Mouse (Mus musculus): ENCODE results near the gene Gm10645. TPM values are rescaled to one million over a fixed set of nuclear protein-coding genes. Genes with fewer than 3 reads are reported as not detected.

Gene Gm10645
- polyA plus RNA-seq, 1 experiment from 2014 or later: 6.7 TPM

DNA sequence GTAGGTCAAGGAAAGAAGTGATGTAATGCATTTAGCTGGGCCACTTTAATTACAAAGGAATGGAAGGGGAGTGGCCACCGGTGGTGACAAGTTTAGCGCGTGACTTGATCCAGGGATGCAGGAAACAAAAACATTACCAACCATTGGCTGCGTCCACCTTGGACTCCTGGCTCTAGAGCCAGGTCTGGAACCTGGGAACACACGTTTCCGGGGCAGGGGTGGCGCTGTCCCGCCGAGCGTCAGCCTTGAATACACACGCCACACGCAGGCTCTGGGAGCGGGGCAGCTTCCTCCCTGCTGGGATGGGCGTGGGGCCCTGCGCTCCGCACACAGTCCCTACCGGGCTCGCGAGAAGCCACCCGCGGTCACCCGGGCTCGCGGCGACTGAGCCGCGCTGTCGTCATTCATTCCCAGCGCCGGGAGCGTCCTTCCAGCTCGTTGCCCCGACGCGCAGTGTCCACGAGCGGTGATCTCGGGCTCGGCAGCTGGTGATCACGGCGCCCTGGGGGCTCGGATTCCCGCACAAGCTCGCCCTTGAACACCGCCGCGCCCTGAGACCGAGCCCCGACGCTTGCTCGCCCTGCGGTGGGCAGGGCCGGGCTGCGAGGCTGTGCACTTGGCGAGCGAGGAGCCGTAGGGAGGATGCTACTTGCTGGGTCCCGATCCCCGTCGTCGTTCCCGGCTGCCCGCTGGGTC, 587 bp downstream of the Gm10645 start, which contains the start of gene Tbc1d9:
TSS of gene Tbc1d9 (plus strand) at position 118 of the 696 bp plus-strand sequence.
- Histone ChIP-seq H3K27ac (replicated peaks) (peak within 1 kb of the TSS; percentile 94), H3K4me1 (replicated peaks) (peaks cover 32% of the 10 kb centered on the region), H3K9ac (peak within 1 kb of the TSS; percentile 88), H3K9me3 (no peaks in the 10 kb centered on the region), H3K27me3 (peaks cover 5% of the 10 kb centered on the region; the same call in 1 of the 2 replicates), H3K4me2 (peak within 1 kb of the TSS; percentile 68), H3K4me3 (peak within 1 kb of the TSS; percentile 76), H3K36me3 (no peaks in the 10 kb centered on the region)
- WGBS: under 1% methylated on average over 63 of the region's 63 CpGs
- ATAC-seq (ENCODE audit: low read depth): peak; percentile 94

GRCm38 (mm10) chr8:83160613-83161012, 5.4 kb downstream of the Gm10645 start:
- no peak for ATAC-seq (ENCODE audit: low read depth)
- Histone ChIP-seq H3K27me3 (peaks cover 5% of the 10 kb centered on the region; the same call in 1 of the 2 replicates), H3K4me2 (no peak overlapping the region), H3K27ac (replicated peaks) (no peak overlapping the region), H3K9me3 (no peaks in the 10 kb centered on the region), H3K36me3 (no peaks in the 10 kb centered on the region), H3K4me3 (no peak overlapping the region), H3K4me1 (replicated peaks) (peaks cover 8% of the 10 kb centered on the region), H3K9ac (no peak overlapping the region)
- WGBS: 73% methylated on average over 2 of the region's 2 CpGs

DNA sequence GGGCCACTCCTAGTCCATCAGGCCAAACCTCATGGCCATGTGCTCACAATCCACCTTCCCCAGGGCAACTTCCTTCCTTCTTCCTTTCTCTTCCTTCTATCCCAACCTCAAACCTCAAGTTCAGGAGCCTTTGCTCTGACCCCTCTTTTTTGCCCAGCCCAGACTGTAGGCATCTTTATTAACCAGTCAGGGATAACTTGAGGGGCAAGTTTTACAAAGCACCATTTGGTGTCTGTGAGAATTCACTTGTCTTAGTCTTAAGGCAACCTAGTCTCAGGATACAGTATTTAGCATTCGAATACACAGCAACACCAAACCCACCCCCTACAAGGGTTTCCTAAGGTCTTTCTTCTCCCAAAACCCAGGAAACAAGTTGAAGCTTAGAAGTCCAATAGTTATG, 6.4 kb downstream of the Gm10645 start:
- Histone ChIP-seq H3K4me2 (no peak overlapping the region), H3K27ac (replicated peaks) (no peak overlapping the region), H3K36me3 (no peaks in the 10 kb centered on the region), H3K4me3 (no peak overlapping the region), H3K27me3 (peaks cover 5% of the 10 kb centered on the region; the same call in 1 of the 2 replicates), H3K9ac (no peak overlapping the region), H3K9me3 (no peaks in the 10 kb centered on the region), H3K4me1 (replicated peaks) (peaks cover 2% of the 10 kb centered on the region)
- no peak for ATAC-seq (ENCODE audit: low read depth)
- WGBS: 52% methylated on average over 1 of the region's 1 CpGs

GRCm38 (mm10) chr8:83158971-83159370, 7.0 kb downstream of the Gm10645 start:
- Histone ChIP-seq H3K4me2 (no peak overlapping the region), H3K27me3 (peaks cover 3% of the 10 kb centered on the region; the same call in 1 of the 2 replicates), H3K27ac (replicated peaks) (no peak overlapping the region), H3K36me3 (no peaks in the 10 kb centered on the region), H3K9me3 (no peaks in the 10 kb centered on the region), H3K4me1 (replicated peaks) (no peaks in the 10 kb centered on the region), H3K9ac (no peak overlapping the region), H3K4me3 (no peak overlapping the region)
- no peak for ATAC-seq (ENCODE audit: low read depth)
- WGBS: 72% methylated on average over 3 of the region's 3 CpGs

DNA sequence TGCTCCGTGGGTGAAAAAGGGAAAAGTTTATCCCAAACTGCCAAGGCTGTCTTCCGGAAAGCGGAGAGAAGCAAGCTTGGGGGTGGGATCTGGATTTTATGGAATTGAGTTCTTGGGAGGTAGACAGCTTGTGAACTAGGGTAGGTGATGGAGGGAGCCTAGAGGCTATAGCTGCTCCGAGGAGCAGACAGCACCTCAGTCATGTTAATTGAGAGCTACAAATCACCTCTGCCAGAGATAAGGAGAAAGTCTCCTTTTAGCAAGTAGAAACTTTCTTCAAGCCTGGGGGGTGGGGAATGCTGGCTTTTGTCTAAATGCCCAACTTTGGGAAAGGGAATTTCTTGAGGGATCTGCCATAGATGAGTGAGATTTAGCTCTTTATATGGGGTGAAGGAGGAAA, 10.9 kb downstream of the Gm10645 start:
- no peaks in the 10 kb centered on the region for H3K4me1 ChIP-seq (replicated peaks)
- H3K27me3 ChIP-seq: no peaks in the 10 kb centered on the region
- H3K27ac ChIP-seq (replicated peaks): no peak overlapping the region
- WGBS: 29% methylated on average over 4 of the region's 4 CpGs
- no peaks in the 10 kb centered on the region for H3K36me3 ChIP-seq
- no peak overlapping the region for H3K9ac ChIP-seq
- H3K4me2 ChIP-seq: no peak overlapping the region
- no peak for ATAC-seq (ENCODE audit: low read depth)
- H3K9me3 ChIP-seq: no peaks in the 10 kb centered on the region
- no peak overlapping the region for H3K4me3 ChIP-seq

DNA sequence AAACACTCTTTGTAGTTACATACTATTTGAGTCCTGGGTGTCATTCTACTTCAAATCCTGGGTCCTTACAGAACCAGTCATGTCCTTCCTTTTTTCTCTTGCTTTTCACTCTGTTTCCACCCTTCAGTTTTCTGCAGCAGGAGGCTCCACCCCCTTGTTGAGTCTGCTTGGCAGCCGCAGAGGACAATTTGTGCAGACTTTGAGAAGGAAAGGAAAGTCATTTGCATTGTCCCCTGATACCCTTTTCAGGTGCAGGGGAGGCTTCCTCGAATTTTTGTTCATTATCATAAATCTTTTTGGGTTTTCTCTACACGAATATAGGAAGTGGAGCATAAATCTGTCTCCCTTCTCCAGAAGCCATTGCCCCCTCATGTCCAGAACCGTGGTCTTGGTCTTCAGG, 13.5 kb downstream of the Gm10645 start:
- Histone ChIP-seq H3K4me2 (no peak overlapping the region), H3K9ac (no peak overlapping the region), H3K4me3 (no peak overlapping the region), H3K27me3 (no peaks in the 10 kb centered on the region), H3K4me1 (replicated peaks) (no peaks in the 10 kb centered on the region), H3K36me3 (no peaks in the 10 kb centered on the region), H3K9me3 (no peaks in the 10 kb centered on the region), H3K27ac (replicated peaks) (no peak overlapping the region)
- 58% methylated on average over 4 of the region's 4 CpGs for WGBS
- ATAC-seq (ENCODE audit: low read depth): no peak

DNA sequence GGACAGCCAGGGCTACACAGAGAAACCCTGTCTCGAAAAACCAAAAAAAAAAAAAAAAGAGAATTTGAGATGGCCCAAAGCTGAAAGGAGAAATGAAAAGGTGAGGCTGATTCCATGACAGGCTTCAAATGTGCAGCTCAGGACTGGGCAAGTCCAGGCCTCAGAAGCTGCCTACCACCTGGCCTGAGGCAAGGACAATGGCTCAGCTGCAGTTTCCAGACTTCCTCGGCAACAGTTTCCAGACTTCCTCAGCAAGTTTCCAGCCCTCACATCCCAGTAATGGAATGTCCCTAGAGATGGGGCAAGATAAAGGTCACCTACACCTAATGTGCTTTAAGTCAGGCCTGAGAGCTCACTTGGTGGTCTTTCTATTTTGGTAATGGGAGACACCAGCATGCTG, 13.9 kb downstream of the Gm10645 start:
- H3K4me1 ChIP-seq (replicated peaks): no peaks in the 10 kb centered on the region
- H3K27me3 ChIP-seq: no peaks in the 10 kb centered on the region
- no peak for ATAC-seq (ENCODE audit: low read depth)
- no peaks in the 10 kb centered on the region for H3K9me3 ChIP-seq
- no peaks in the 10 kb centered on the region for H3K36me3 ChIP-seq
- no peak overlapping the region for H3K27ac ChIP-seq (replicated peaks)
- no peak overlapping the region for H3K4me3 ChIP-seq
- no peak overlapping the region for H3K9ac ChIP-seq
- no peak overlapping the region for H3K4me2 ChIP-seq
- 67% methylated on average over 2 of the region's 2 CpGs for WGBS

- no peaks in the 10 kb centered on the region for H3K27me3 ChIP-seq
- ATAC-seq (ENCODE audit: low read depth): no peak
- H3K9me3 ChIP-seq: no peaks in the 10 kb centered on the region
- no peak overlapping the region for H3K9ac ChIP-seq
- no peaks in the 10 kb centered on the region for H3K36me3 ChIP-seq
- no peaks in the 10 kb centered on the region for H3K4me1 ChIP-seq (replicated peaks)
- no peak overlapping the region for H3K4me2 ChIP-seq
- H3K27ac ChIP-seq (replicated peaks): no peak overlapping the region
- no peak overlapping the region for H3K4me3 ChIP-seq
- WGBS: 93% methylated on average over 6 of the region's 6 CpGs
These were observed 16.8 kb downstream of the Gm10645 start for GRCm38 (mm10) chr8:83149124-83149523.

DNA sequence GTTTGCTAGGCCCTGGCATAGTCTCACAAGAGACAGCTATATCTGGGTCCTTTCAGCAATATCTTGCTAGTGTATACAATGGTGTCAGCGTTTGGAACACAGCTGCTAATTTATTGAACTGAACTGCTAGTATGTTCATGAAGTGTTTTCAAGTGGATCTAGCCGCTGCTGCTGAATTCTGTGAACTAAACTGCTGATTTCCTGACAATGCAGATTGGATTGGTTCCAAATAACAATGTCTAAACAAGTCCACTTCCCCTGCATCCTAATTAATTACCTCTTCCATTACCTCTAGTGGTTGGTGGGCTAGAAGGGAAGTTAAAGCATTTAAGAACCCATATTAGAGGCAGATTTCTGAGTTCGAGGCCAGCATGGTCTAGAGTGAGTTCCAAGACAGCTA, 20.5 kb downstream of the Gm10645 start:
- 84% methylated on average over 3 of the region's 3 CpGs for WGBS
- Histone ChIP-seq H3K36me3 (no peaks in the 10 kb centered on the region), H3K4me1 (replicated peaks) (no peaks in the 10 kb centered on the region), H3K9me3 (no peaks in the 10 kb centered on the region), H3K9ac (no peak overlapping the region), H3K4me3 (no peak overlapping the region), H3K4me2 (no peak overlapping the region), H3K27me3 (no peaks in the 10 kb centered on the region), H3K27ac (replicated peaks) (no peak overlapping the region)
- no peak for ATAC-seq (ENCODE audit: low read depth)

- Histone ChIP-seq H3K4me3 (no peak overlapping the region), H3K9ac (no peak overlapping the region), H3K4me1 (replicated peaks) (no peaks in the 10 kb centered on the region), H3K27ac (replicated peaks) (no peak overlapping the region), H3K27me3 (no peaks in the 10 kb centered on the region), H3K4me2 (no peak overlapping the region), H3K9me3 (no peaks in the 10 kb centered on the region), H3K36me3 (no peaks in the 10 kb centered on the region)
- 87% methylated on average over 4 of the region's 4 CpGs for WGBS
- ATAC-seq (ENCODE audit: low read depth): no peak
These were observed 21.4 kb downstream of the Gm10645 start for GRCm38 (mm10) chr8:83144601-83145000.

- H3K27me3 ChIP-seq: no peaks in the 10 kb centered on the region
- no peak overlapping the region for H3K4me3 ChIP-seq
- no peak for ATAC-seq (ENCODE audit: low read depth)
- no peak overlapping the region for H3K27ac ChIP-seq (replicated peaks)
- no peaks in the 10 kb centered on the region for H3K36me3 ChIP-seq
- H3K9me3 ChIP-seq: no peaks in the 10 kb centered on the region
- no peak overlapping the region for H3K9ac ChIP-seq
- no peak overlapping the region for H3K4me2 ChIP-seq
- H3K4me1 ChIP-seq (replicated peaks): no peaks in the 10 kb centered on the region
- 85% methylated on average over 5 of the region's 5 CpGs for WGBS
These were observed 24.6 kb downstream of the Gm10645 start for GRCm38 (mm10) chr8:83141358-83141757.

DNA sequence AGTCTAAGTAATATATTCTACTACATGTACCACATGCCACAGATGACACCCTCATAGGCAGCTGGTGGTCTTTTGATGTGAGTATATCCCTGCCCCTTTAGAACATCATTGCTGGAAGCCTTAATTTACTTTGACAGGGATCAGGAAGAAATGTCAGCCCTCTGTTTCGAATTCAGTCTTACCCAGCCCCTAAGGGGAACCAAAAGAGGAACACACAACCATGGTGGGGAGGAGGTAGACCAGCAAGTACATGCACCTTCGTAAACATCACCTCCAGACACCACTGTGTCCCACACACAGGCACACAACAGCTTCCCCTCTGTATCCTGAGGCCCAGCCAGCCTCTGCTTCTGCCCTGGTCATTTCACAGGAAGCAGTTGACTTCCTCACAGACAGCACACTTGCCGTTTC, 25.3 kb downstream of the Gm10645 start:
- 70% methylated on average over 3 of the region's 3 CpGs for WGBS
- no peak overlapping the region for H3K4me3 ChIP-seq
- H3K27me3 ChIP-seq: no peaks in the 10 kb centered on the region
- no peaks in the 10 kb centered on the region for H3K9me3 ChIP-seq
- H3K4me1 ChIP-seq (replicated peaks): no peaks in the 10 kb centered on the region
- no peak overlapping the region for H3K9ac ChIP-seq
- H3K27ac ChIP-seq (replicated peaks): no peak overlapping the region
- no peaks in the 10 kb centered on the region for H3K36me3 ChIP-seq
- no peak for ATAC-seq (ENCODE audit: low read depth)
- H3K4me2 ChIP-seq: no peak overlapping the region

DNA sequence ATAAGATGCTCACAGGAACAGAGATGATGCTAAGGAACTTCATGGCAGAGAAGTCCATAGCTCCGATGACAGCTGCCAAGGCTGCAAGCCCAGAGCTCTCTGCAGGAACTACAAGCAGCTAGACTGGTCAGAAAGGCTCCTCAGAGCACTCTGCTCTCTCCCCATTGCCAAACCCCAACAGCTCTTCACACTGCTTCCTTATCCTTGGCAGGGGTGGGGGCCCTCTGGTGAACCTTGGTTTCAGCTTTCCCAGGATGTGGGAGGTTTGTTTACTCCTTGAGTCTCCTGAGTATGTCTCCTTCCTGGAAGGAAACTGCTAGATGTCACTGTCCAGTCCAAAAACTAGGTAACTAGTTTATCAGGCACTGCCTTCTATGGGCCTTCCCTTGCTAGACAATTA, 25.9 kb downstream of the Gm10645 start:
- Histone ChIP-seq H3K9me3 (no peaks in the 10 kb centered on the region), H3K27me3 (no peaks in the 10 kb centered on the region), H3K36me3 (no peaks in the 10 kb centered on the region), H3K27ac (replicated peaks) (no peak overlapping the region), H3K4me3 (no peak overlapping the region), H3K9ac (no peak overlapping the region), H3K4me2 (no peak overlapping the region), H3K4me1 (replicated peaks) (no peaks in the 10 kb centered on the region)
- 82% methylated on average over 1 of the region's 1 CpGs for WGBS
- no peak for ATAC-seq (ENCODE audit: low read depth)

Measured in neural tube, embryonic 13.5 days (tissue).